14 mouse cellular contexts compared by ENCODE assay signal in the genomic region with DNA sequence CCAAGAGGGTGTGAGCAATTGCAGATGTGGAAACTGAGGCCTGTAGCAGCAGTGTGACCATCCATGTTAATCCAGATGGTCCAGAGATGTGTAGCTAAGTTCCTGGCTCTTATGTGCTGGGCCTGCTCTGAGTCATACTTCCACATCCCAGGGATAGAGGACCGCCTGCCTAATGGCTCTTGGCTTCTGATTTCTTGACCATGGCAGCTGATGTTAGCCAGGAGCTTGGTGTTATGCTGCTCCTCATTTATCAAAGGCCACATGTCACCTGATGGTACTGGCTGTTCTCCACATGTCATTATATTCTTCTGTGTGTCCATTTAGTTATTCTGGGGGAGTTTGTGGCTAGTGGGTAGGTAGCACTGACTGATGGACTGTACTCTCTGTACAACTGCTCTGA.
A peak's percentile ranks its signal among the peaks of the same experiment; 100 is the strongest.
DNase-seq lines count a peak whose midpoint lies in the region.
"Had no signal": no experiment of that assay in that cellular context is flagged by ENCODE, and none has a peak within 500 bp of the region (broad histone marks: within the 10 kb centered on the region; RNA-seq: fewer than 3 reads in every experiment).

No protein-coding gene starts in this region.

- peak; percentile 6 for DNase-seq in thymus, postnatal 4 days
- no peak for DNase-seq in thymus, postnatal 25 days
- DNase-seq in MN1 (ENCODE audit: low spot score) = peak; percentile 54
- DNase-seq in kidney, adult 9 months = no peak
- DNase-seq: adrenal gland, adult 2 months; adrenal gland, adult 8-10 months; adrenal gland, postnatal 10 days; adrenal gland, postnatal 14 days; adrenal gland, postnatal 25 days; adrenal gland, postnatal 36 days; cerebellum, adult 11 months; cerebellum, adult 11-12 months; cerebellum, adult 18-20 months; cerebellum, adult 2 months had no signal

Comparison
In these comparisons a context has a peak if more than half of its experiments do, and no peak if none do; other contexts are left out.
1. DNase-seq: peak in thymus, postnatal 4 days (single experiment) and MN1 (single experiment); none in thymus, postnatal 25 days (single experiment) and kidney, adult 9 months (single experiment).